Mouse (Mus musculus) thymus, adult 2 months (tissue): Measurements from ENCODE around the gene Sap25. TPM values are rescaled to one million over a fixed set of nuclear protein-coding genes. Genes with fewer than 3 reads are reported as not detected.

ENCODE experiments used
- DNase-seq: peaks from one replicate; pipeline ENCODE4 v3.0.0; 2021
- H3K27ac ChIP-seq: fragments of 200-500 bp; 2 replicates; pipeline ENCODE4 v1.5.1; 2012; ENCODE audit warnings: low read length, control low read depth; ENCODE audit not compliant: control insufficient read depth, insufficient read depth
- H3K27me3 ChIP-seq: fragments of 200-500 bp; 2 replicates; pipeline ENCODE4 v1.6.1; 2012; ENCODE audit warnings: mild to moderate bottlenecking, low read length, moderate library complexity, mixed read lengths; ENCODE audit not compliant: control insufficient read depth, insufficient read depth
- H3K36me3 ChIP-seq: fragments of 200-500 bp; 2 replicates; pipeline ENCODE4 v1.6.1; 2012; ENCODE audit warnings: mild to moderate bottlenecking, low read length, moderate library complexity; ENCODE audit not compliant: control insufficient read depth, insufficient read depth
- H3K4me1 ChIP-seq: fragments of 200-500 bp; replicated peaks from 2 replicates; pipeline ENCODE4 v1.6.1; 2012; ENCODE audit warnings: low read length; ENCODE audit not compliant: control insufficient read depth, insufficient read depth
- H3K4me3 ChIP-seq: fragments of 200-500 bp; 2 replicates; pipeline ENCODE4 v1.5.1; 2012; ENCODE audit warnings: mild to moderate bottlenecking, low read length, control low read depth, moderate library complexity; ENCODE audit not compliant: control insufficient read depth, insufficient read depth
- CTCF ChIP-seq: fragments of 200-500 bp; IDR thresholded peaks from 2 replicates; pipeline ENCODE4 v1.5.1; 2012; ENCODE audit warnings: mild to moderate bottlenecking, control low read depth, low read length, moderate library complexity, borderline replicate concordance; ENCODE audit not compliant: control insufficient read depth, poor library complexity, insufficient read depth; ENCODE audit errors: extremely low read depth
- POLR2A ChIP-seq: fragments of 200-500 bp; IDR thresholded peaks from 2 replicates; pipeline ENCODE4 v1.6.1; 2012; ENCODE audit warnings: mild to moderate bottlenecking, low read length, control low read depth, moderate library complexity; ENCODE audit not compliant: control insufficient read depth, poor library complexity, insufficient read depth; ENCODE audit errors: extremely low read depth
- WGBS: fragments of 180-500 bp; shearing (Covaris S2); methylation state at CpG from one replicate; pipeline ENCODE4 v1.1.7; 2018; 5-methylcytosine and 5-hydroxymethylcytosine counted together
- polyA plus RNA-seq: library from polyadenylated mRNA; depleted of rRNA; stranded (reverse); fragments of >200 nt; gene quantifications from 2 replicates; pipeline ENCODE4 v1.2.3, GENCODE M21; 2012; rRNA removed

Sap25 gene
- polyA plus RNA-seq, 1 experiment: 646 TPM

- no peaks in the 10 kb centered on the region for H3K27me3 ChIP-seq
- H3K4me1 ChIP-seq: peaks cover 43% of the 10 kb centered on the region
- peaks cover 12% of the 10 kb centered on the region; the same call in 1 of the 2 replicates for H3K36me3 ChIP-seq
- peak within 1 kb of the TSS; percentile 63 for H3K27ac ChIP-seq
- TF ChIP-seq CTCF (peak; percentile 52), POLR2A (peak; percentile 97)
- peak within 1 kb of the TSS; percentile 67 for H3K4me3 ChIP-seq
- DNase-seq: peak; percentile 99
- under 1% methylated on average over 61 of the region's 62 CpGs for WGBS
These were observed 43.4 kb downstream of the Sap25 start, which contains the start of gene Agfg2 for GRCm38 (mm10) chr5:137684294-137685123. TSS of gene Agfg2 (minus strand) at chr5:137684726.

DNA sequence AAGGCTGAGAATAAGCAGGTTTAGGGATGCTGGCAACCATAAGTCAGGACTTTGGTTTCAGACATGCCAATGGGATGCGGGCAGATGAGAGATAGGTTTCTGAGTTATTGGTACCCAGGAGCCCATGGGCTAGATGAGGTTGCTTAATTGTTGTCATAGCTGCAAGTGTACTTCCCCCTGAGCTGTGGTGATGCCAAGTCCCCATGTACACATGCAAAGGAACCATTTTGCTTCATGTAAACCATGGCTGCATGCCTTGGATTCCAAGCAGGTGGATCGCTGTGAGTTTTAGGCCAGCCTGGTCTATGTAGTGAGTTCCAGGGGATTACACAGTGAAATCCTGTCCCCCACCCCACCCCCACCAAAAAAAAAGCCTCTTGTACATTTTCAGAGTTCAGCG is 44.5 kb downstream of the Sap25 start:
- Histone ChIP-seq H3K27me3 (no peaks in the 10 kb centered on the region), H3K36me3 (peaks cover 8% of the 10 kb centered on the region; the same call in 1 of the 2 replicates), H3K4me3 (no peak overlapping the region), H3K27ac (peak overlapping the region; percentile 20; the same call in 1 of the 2 replicates), H3K4me1 (peaks cover 47% of the 10 kb centered on the region)
- no peak for DNase-seq
- TF ChIP-seq CTCF (no peak), POLR2A (no peak)
- 89% methylated on average over 3 of the region's 3 CpGs for WGBS

GRCm38 (mm10) chr5:137686127-137686790 is 45.1 kb downstream of the Sap25 start:
- Histone ChIP-seq H3K36me3 (peaks cover 7% of the 10 kb centered on the region; the same call in 1 of the 2 replicates), H3K4me1 (peaks cover 49% of the 10 kb centered on the region), H3K27me3 (no peaks in the 10 kb centered on the region), H3K4me3 (no peak overlapping the region), H3K27ac (peak overlapping the region; percentile 70)
- 57% methylated on average over 6 of the region's 6 CpGs for WGBS
- TF ChIP-seq CTCF (no peak), POLR2A (no peak)
- peak; percentile 48 for DNase-seq

- DNase-seq: peak; percentile 41
- Histone ChIP-seq H3K4me1 (peaks cover 44% of the 10 kb centered on the region), H3K27ac (peak overlapping the region; percentile 98), H3K27me3 (no peaks in the 10 kb centered on the region), H3K4me3 (no peak overlapping the region; the same call in 1 of the 2 replicates), H3K36me3 (no peaks in the 10 kb centered on the region)
- no peak for TF ChIP-seq POLR2A
- no peak for TF ChIP-seq CTCF
- 46% methylated on average over 3 of the region's 3 CpGs for WGBS
These were observed 48.8 kb downstream of the Sap25 start for GRCm38 (mm10) chr5:137689974-137690373.

GRCm38 (mm10) chr5:137690531-137690930 is 49.4 kb downstream of the Sap25 start:
- Histone ChIP-seq H3K4me3 (peak overlapping the region; percentile 7), H3K36me3 (no peaks in the 10 kb centered on the region), H3K4me1 (peaks cover 43% of the 10 kb centered on the region), H3K27ac (peak overlapping the region; percentile 98), H3K27me3 (no peaks in the 10 kb centered on the region)
- no peak for DNase-seq
- TF ChIP-seq CTCF (no peak), POLR2A (no peak)
- 68% methylated on average over 9 of the region's 9 CpGs for WGBS

- H3K4me1 ChIP-seq: peaks cover 42% of the 10 kb centered on the region
- H3K27ac ChIP-seq: no peak overlapping the region
- H3K4me3 ChIP-seq: no peak overlapping the region
- H3K27me3 ChIP-seq: no peaks in the 10 kb centered on the region
- no peak for DNase-seq
- H3K36me3 ChIP-seq: no peaks in the 10 kb centered on the region
- TF ChIP-seq POLR2A (no peak), CTCF (no peak)
- WGBS: 9% methylated on average over 1 of the region's 1 CpGs
These were observed 50.7 kb downstream of the Sap25 start for GRCm38 (mm10) chr5:137691881-137692280.

Other genes starting within 250 kb of the Sap25 start
- 0.24 and 0.36 TPM in 2 replicates for gene Zan, start 164.3 kb upstream of the Sap25 start, polyA plus RNA-seq
- 65.5 and 68.7 TPM in 2 replicates for gene Pop7, start 138.8 kb upstream of the Sap25 start, polyA plus RNA-seq
- 83.9 and 84.3 TPM in 2 replicates for gene Gigyf1, start 122.8 kb upstream of the Sap25 start, polyA plus RNA-seq
- not detected in 2 replicates for gene Epo, start 108.1 kb upstream of the Sap25 start, polyA plus RNA-seq
- 1,444 and 1,492 TPM in 2 replicates for gene Gnb2, start 107.8 kb upstream of the Sap25 start, polyA plus RNA-seq
- gene Actl6b, start 87.8 kb upstream of the Sap25 start, polyA plus RNA-seq: 0.20 TPM in 1 of 2 replicates, not detected in the other
- gene Tfr2, start 71.5 kb upstream of the Sap25 start, polyA plus RNA-seq: 0.49 and 2.4 TPM in 2 replicates
- 252 and 273 TPM in 2 replicates for gene Mospd3, start 40.3 kb upstream of the Sap25 start, polyA plus RNA-seq
- 21.9 and 29.7 TPM in 2 replicates for gene Pcolce, start 27.6 kb upstream of the Sap25 start, polyA plus RNA-seq
- 0.27 and 0.31 TPM in 2 replicates for gene Fbxo24, start 12.3 kb upstream of the Sap25 start, polyA plus RNA-seq
- 576 and 587 TPM in 2 replicates for gene Lrch4, start 12.2 kb upstream of the Sap25 start, polyA plus RNA-seq
- 149 and 153 TPM in 2 replicates for gene Gm20605, start 12.2 kb upstream of the Sap25 start, polyA plus RNA-seq
- gene Irs3, start 4.4 kb downstream of the Sap25 start, polyA plus RNA-seq: 2.2 and 2.5 TPM in 2 replicates
- gene Agfg2, start 43.4 kb downstream of the Sap25 start, polyA plus RNA-seq: 205 and 213 TPM in 2 replicates
- 97.2 and 110 TPM in 2 replicates for gene Nyap1, start 100.3 kb downstream of the Sap25 start, polyA plus RNA-seq
- 670 and 672 TPM in 2 replicates for gene Tsc22d4, start 104.4 kb downstream of the Sap25 start, polyA plus RNA-seq
- 101 and 120 TPM in 2 replicates for gene Ppp1r35, start 137.5 kb downstream of the Sap25 start, polyA plus RNA-seq
- gene Mepce, start 146.3 kb downstream of the Sap25 start, polyA plus RNA-seq: 81.9 and 87.5 TPM in 2 replicates
- gene Zcwpw1, start 146.5 kb downstream of the Sap25 start, polyA plus RNA-seq: 4.6 TPM in 2 replicates
- 7.2 and 13.5 TPM in 2 replicates for gene Pilra, start 194.9 kb downstream of the Sap25 start, polyA plus RNA-seq
- 9.5 and 10.1 TPM in 2 replicates for gene Pilrb1, start 216.8 kb downstream of the Sap25 start, polyA plus RNA-seq
- 8.7 and 11.4 TPM in 2 replicates for gene Pilrb2, start 230.5 kb downstream of the Sap25 start, polyA plus RNA-seq